Mouse (Mus musculus) liver, adult 2 months (tissue): ENCODE measurements at regions not wholly inside any gene's neighbourhood (a gene's known extent, or its start where the extent isn't known, plus 50 kb on each side); places are given as distances from the start of the nearest gene placed in this dataset.

Source experiments
- CTCF ChIP-seq: fragments of 200-500 bp; IDR thresholded peaks from 2 replicates; pipeline ENCODE4 v1.5.1; 2011; ENCODE audit warnings: low read depth, low read length, control low read depth
- POLR2A ChIP-seq: fragments of 200-500 bp; IDR thresholded peaks from 2 replicates; pipeline ENCODE4 v1.6.1; 2011; ENCODE audit warnings: low read length, control low read depth; ENCODE audit not compliant: insufficient read depth; ENCODE audit errors: extremely low read depth

GRCm38 (mm10) chr13:107513274-107514146 is 491.6 kb upstream of the Kif2a start:
- TF ChIP-seq POLR2A (no peak), CTCF (no peak)
